Mouse (Mus musculus): Measurements from ENCODE around the gene Ptprr. TPM values are rescaled to one million over a fixed set of nuclear protein-coding genes. Genes with fewer than 3 reads are reported as not detected.
A peak's percentile ranks its signal among the peaks of the same experiment; 100 is the strongest.

Gene Ptprr
- total RNA-seq, 1 experiment from 2014 or later = 4.5 TPM

- DNase-seq = no peak
Measured at GRCm38 (mm10) chr10:116196596-116197415, 178.8 kb downstream of the Ptprr start.

DNA sequence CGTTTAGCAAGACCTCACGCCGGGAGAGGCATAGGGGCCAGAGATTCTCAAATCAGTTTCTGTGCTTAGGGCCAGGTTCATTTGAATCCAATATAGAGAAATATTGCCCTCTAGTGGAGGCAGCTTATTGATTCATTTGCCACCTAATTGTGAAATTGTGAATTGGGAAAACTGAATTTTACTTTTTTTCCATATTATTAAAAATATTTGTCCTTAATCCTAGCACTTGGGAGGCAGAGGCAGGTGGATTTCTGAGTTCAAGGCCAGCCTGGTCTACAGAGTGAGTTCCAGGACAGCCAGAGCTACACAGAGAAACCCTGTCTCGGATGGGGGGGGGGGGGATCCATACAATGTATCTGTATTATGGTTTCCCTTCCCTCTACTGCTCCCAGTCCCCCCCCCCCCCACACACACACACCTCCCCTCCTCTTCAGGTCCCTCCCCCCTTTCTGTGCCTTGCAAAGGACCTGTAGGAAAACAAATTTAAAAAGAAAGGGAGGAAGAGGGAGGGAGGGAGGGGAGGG, 179.5 kb downstream of the Ptprr start:
- DNase-seq = peak; percentile 21

- DNase-seq = peak; percentile 20
Measured at GRCm38 (mm10) chr10:116199035-116199434, 181.0 kb downstream of the Ptprr start.

- DNase-seq = no peak
Measured at GRCm38 (mm10) chr10:116201542-116201941, 183.5 kb downstream of the Ptprr start.

GRCm38 (mm10) chr10:116205580-116206358, 187.8 kb downstream of the Ptprr start:
- peak; percentile 17 for DNase-seq

GRCm38 (mm10) chr10:116206449-116206848, 188.4 kb downstream of the Ptprr start:
- DNase-seq = peak; percentile 21

GRCm38 (mm10) chr10:116207987-116208726, 190.1 kb downstream of the Ptprr start:
- peak; percentile 71 for DNase-seq

DNA sequence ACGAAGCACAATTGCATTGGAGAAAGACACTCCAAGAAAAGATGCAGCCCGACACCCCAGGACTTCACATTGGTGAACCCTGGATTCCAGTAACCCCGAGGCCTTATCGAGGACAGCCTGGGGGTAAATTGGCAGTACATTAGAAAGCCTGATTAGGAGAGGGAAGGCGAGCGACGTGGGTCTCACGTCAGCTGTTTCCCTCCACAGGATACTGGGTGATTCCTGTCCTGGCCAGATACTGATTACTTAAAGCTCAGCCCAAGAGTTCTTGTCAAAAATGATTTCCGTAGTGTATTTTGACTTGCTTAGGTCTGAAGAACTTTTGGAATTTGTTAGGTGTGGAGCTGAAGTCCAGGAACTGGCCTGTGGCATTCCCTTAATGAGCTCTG, 190.7 kb downstream of the Ptprr start:
- DNase-seq = no peak

DNA sequence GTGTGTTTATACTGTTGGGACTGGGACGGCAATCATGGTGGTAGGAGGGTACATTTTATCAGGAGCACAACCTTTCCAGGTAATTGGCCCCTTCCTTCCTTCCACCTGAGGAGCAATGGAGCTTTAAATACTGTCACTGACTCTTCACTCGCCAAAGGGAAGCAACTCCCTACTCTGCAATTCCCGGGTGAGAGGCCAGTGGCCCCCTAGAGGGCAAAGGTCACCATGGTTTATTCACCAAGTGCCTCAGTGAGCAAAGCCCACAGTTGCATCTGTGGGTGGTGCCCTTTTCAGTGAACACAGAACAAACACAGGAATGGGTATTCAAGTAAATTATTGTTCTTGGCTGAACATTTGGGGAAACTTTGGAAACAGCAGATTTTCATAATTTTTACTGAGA, 194.1 kb downstream of the Ptprr start:
- no peak for DNase-seq

DNA sequence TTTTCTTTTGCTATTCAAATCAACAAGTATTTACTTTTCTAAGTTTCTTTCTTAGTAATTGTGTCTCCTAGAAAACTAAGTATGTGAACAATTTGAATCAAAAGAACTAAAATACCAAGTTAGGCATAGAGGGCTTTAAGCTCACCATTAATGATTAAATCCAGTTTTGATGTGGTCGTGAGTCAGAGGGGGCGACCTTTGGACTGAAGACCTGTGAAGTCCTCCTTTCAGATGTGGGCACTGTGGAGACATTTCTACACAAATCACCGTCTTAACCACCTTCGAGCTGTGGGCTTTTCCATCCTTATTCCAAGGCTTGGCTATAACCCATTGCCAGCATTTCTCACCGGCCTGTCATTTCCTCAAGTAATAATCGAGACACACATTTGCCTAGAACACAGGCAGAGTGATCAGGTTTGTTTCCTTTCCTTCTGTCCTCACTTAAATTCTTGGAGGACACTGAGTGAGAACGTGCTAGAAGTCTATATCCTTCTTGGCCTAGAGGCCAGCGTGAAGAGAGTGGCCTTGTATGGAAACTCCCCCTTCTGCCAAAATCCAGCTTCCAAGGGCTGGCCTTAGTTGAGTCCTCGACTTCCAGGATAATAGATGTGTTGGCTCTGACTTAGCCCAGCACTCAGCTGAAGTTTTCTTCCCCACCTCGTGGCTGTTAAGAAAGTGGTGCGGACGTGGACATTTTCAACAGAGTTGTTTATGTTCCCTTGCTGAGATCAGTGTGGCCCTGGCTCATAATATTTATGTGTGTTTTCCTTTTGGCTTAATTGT, 202.5 kb downstream of the Ptprr start:
- peak; percentile 29 for DNase-seq

DNA sequence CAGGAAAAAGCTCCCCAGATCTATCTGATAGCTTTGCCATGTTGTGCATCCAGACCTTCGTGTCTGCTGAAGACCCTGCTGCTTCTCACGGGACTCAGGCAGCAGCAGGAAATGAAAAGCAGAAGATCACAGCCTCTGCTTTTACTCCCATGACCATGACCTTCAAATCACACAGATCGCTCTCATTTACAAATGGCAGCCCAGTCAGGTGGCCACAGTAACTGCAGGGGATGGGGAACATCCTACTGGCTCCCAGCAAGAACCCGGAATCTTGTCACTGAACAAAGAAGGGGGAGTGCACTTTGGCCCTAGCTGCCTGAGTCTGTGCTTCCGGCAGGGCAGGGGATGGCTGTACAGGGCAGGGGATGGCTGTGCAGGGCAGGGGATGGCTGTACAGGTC, 217.3 kb downstream of the Ptprr start:
- DNase-seq = no peak

DNA sequence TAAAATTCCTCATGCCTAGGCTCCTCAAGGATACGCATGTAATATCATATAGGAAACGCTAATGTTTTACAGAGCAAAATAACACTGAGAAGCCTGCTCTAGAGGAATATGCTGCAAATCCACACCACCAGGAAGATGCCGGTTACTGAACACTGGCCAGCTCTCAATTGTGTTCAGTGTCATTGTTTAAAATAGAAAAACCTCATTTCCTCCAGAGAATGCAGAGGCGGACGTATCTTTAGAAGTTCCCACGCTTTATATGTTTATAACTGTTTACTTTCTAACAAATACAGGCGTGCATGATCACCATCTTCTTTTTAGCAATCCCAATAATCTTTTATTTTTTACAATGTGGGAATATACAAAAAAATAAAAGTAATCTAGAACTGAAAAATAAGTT, 224.2 kb downstream of the Ptprr start:
- no peak for DNase-seq

DNA sequence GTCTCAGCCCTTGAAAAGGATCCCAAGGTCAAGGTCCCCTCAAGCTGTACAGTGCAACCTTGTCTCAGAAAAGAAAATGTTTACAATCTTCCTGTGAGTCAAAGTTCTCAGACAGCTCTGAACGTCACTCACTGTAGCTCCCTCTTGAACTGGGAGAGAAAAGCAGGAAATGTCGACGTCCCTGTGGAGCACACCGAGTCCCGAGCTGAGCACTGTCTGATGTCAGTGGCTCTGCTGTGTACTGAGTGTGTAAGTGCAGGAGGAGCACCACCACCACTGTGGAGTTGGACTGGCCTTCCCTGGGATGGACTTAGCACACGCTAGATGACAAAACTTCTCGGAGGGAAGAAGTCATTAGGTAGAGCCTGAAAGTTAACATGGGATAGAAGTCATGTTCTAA, 225.4 kb downstream of the Ptprr start:
- DNase-seq = no peak

DNA sequence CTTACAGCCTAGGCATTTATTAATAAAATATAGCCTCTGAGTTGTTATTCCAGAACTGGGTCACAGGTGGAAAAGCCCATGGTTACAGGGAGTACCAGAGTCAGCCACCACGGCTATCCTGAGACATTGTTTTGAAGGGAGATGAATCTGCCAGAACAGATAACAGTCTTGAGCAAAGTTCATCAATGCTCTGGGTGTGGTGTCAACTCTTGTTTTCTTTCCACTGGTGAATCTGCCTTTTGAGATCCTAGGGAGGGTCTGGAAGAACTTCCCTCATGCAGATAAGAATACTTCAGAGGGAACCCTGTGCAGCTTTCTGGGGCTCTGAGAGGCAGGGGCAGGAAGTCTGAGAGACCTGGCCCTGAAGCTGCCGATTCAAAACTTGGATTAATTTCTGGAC, 227.6 kb downstream of the Ptprr start:
- DNase-seq = no peak

- DNase-seq = no peak
Measured at GRCm38 (mm10) chr10:116252668-116253067, 234.7 kb downstream of the Ptprr start.

DNA sequence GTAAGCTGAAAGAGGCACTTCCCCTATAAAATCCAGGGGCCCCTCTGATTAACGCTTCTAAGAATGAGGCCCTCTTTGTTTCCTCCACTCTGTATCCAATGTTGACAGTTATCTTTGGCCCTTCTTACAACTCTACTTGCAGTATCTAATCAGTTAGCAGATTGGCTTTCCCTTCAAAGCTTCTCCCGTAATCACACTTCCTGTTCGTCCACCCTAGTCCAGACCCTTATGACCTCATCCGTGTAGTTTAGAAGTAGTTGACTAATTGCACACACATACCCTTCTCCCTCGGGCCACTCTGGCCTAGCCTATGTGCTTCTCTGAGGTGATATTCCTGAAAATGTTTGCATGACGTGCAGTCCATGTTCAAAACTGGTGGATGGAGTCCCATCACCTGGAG, 236.0 kb downstream of the Ptprr start:
- no peak for DNase-seq

DNA sequence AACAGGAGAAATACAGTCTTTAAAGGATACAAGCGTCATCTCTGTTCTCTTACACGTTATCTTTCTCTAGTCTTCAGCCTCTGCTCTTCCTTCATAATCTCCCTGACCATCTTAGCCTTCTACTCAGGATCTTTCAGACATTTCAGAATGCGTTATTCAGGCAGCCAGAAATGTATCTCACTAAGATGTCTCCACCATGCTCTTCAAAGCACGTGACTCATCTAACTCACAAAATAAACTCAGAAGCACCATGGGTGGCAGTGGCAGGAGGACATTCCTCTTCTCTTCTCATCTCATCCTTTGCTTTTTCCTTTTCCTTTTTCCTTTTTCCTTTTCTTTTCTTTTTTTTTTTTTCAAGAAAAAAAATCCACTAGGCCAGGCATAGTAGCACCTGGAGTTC, 241.3 kb downstream of the Ptprr start:
- DNase-seq = no peak

GRCm38 (mm10) chr10:116260658-116261433, 242.8 kb downstream of the Ptprr start:
- peak; percentile 51 for DNase-seq

GRCm38 (mm10) chr10:116261559-116261958, 243.5 kb downstream of the Ptprr start:
- DNase-seq = no peak

- DNase-seq = no peak
Measured at GRCm38 (mm10) chr10:116264521-116264920, 246.5 kb downstream of the Ptprr start.

Measured in adrenal gland, postnatal 14 days (tissue).